Mouse (Mus musculus) liver, embryonic 11.5 days (tissue): ENCODE data around the gene Slc9a9. TPM values are rescaled to one million over a fixed set of nuclear protein-coding genes. Genes with fewer than 3 reads are reported as not detected.

Experiments
- ATAC-seq: fragments of 200-750 bp; cut with Nextera tagmentation; replicated peaks from 2 replicates; pipeline ENCODE4 v1.8.0; 2017; ENCODE audit warnings: moderate number of reproducible peaks, mild to moderate bottlenecking, moderate TSS enrichment, moderate library complexity; ENCODE audit not compliant: low FRiP score
- DNase-seq: peaks from one replicate; pipeline ENCODE4 v3.0.0-alpha.2; 2017; ENCODE audit warnings: low spot score
- H3K27ac ChIP-seq: fragments of 300-500 bp; sonication (generic); 2 replicates; pipeline ENCODE4 v1.5.1; 2014; ENCODE audit warnings: mild to moderate bottlenecking, low read depth, low read length, control low read depth
- H3K27me3 ChIP-seq: fragments of 300-500 bp; sonication (generic); replicated peaks from 2 replicates; pipeline ENCODE4 v1.6.1; 2014; ENCODE audit warnings: low read length, mixed read lengths; ENCODE audit not compliant: control insufficient read depth, insufficient read depth
- H3K36me3 ChIP-seq: fragments of 300-500 bp; sonication (generic); 2 replicates; pipeline ENCODE4 v1.6.1; 2014; ENCODE audit warnings: mild to moderate bottlenecking, low read length, moderate library complexity, mixed read lengths; ENCODE audit not compliant: control insufficient read depth, insufficient read depth
- H3K4me1 ChIP-seq: fragments of 300-500 bp; sonication (generic); replicated peaks from 2 replicates; pipeline ENCODE4 v1.6.1; 2014; ENCODE audit warnings: low read length, mixed read lengths; ENCODE audit not compliant: control insufficient read depth, insufficient read depth
- H3K4me2 ChIP-seq: fragments of 300-500 bp; sonication (generic); 2 replicates; pipeline ENCODE4 v1.6.1; 2014; ENCODE audit warnings: mild to moderate bottlenecking, control low read depth, moderate library complexity
- H3K4me3 ChIP-seq: fragments of 300-500 bp; sonication (generic); 2 replicates; pipeline ENCODE4 v1.5.1; 2014; ENCODE audit warnings: low read depth, low read length, control low read depth
- H3K9ac ChIP-seq: fragments of 300-500 bp; sonication (generic); 2 replicates; pipeline ENCODE4 v1.6.1; 2014; ENCODE audit warnings: low read depth, low read length, control low read depth
- H3K9me3 ChIP-seq: fragments of 300-500 bp; sonication (generic); 2 replicates; pipeline ENCODE4 v1.6.1; 2016; ENCODE audit warnings: low read length, inconsistent platforms, mixed read lengths; ENCODE audit not compliant: control insufficient read depth
- WGBS: fragments of 180-500 bp; shearing (Covaris S2); extraction: QIAGEN DNeasy Blood & Tissue Kit; methylation state at CpG from one replicate; pipeline ENCODE4 v1.1.7; 2014; 5-methylcytosine and 5-hydroxymethylcytosine counted together
- polyA plus RNA-seq: library from polyadenylated mRNA; unstranded; fragments of >200 nt; fragmentation: Nextera tagmentation; extraction: Ambion mirVana; gene quantifications from 2 replicates; pipeline ENCODE4 v1.2.1, GENCODE M21; 2014

Gene Slc9a9
- polyA plus RNA-seq, 1 experiment from 2014 or later, result 1.9 TPM

- H3K9me3 ChIP-seq, result no peaks in the 10 kb centered on the region
- ATAC-seq (no peak), DNase-seq (no peak)
- no peak overlapping the region for H3K4me2 ChIP-seq
- no peaks in the 10 kb centered on the region for H3K27me3 ChIP-seq
- H3K36me3 ChIP-seq, result no peaks in the 10 kb centered on the region
- no peak overlapping the region for H3K4me3 ChIP-seq
- no peak overlapping the region for H3K27ac ChIP-seq
- H3K9ac ChIP-seq, result no peak overlapping the region
- H3K4me1 ChIP-seq, result no peaks in the 10 kb centered on the region
Measured at GRCm38 (mm10) chr9:94803073-94803472, 133.4 kb downstream of the Slc9a9 start.

DNA sequence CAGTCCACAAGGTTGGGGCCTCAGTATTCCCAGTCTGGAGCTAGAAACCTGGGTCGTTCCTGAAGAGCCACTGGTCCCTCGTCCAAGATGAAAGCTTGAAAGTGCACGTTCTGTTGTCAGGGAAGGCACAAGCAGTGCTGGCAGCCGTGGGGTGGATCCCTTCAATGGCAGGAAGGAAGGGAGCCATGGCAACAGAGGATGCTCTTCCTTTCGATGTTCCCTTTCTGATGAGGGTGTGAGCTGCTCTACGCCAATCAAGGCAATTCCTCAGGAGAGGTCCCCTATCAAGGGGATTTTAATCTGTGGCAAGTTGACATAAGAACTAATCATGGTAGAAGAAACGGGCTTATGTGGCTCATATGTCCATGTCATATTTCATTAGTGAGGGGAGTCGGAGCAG lies 135.8 kb downstream of the Slc9a9 start:
- Histone ChIP-seq H3K36me3 (no peaks in the 10 kb centered on the region), H3K9ac (no peak overlapping the region), H3K9me3 (no peaks in the 10 kb centered on the region), H3K27me3 (no peaks in the 10 kb centered on the region), H3K4me3 (no peak overlapping the region), H3K4me1 (no peaks in the 10 kb centered on the region), H3K4me2 (no peak overlapping the region), H3K27ac (no peak overlapping the region)
- ATAC-seq (no peak), DNase-seq (no peak)
- WGBS, result 56% methylated on average over 8 of the region's 8 CpGs

DNA sequence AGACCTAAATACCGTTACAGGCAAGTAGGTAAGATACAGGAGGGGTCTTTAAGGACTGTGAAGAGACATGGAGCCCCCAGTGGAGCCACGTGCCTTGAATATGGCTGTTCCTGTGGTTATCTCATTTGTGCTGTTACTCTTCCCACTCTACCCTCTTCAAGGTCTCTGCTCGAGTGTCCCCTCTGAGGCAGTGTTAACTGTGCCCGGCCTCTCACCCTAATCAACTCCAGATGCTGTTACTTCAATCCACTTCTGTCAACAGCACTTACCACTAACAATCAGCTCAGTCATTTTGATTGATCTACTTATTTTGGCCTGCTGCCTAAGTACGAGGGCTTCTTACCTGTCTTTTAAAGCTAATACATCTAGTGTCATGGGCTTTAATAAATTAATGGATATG lies 145.8 kb downstream of the Slc9a9 start:
- Histone ChIP-seq H3K4me1 (no peaks in the 10 kb centered on the region), H3K27me3 (no peaks in the 10 kb centered on the region), H3K9me3 (no peaks in the 10 kb centered on the region), H3K4me3 (no peak overlapping the region), H3K36me3 (no peaks in the 10 kb centered on the region), H3K27ac (no peak overlapping the region), H3K9ac (no peak overlapping the region), H3K4me2 (no peak overlapping the region)
- 51% methylated on average over 5 of the region's 5 CpGs for WGBS
- DNase-seq, result no peak
- no peak for ATAC-seq

GRCm38 (mm10) chr9:94821268-94821667 lies 151.6 kb downstream of the Slc9a9 start:
- WGBS, result 67% methylated on average over 1 of the region's 1 CpGs
- no peak overlapping the region for H3K4me2 ChIP-seq
- no peak overlapping the region for H3K27ac ChIP-seq
- no peak overlapping the region for H3K4me3 ChIP-seq
- H3K9me3 ChIP-seq, result no peaks in the 10 kb centered on the region
- H3K36me3 ChIP-seq, result no peaks in the 10 kb centered on the region
- H3K27me3 ChIP-seq, result no peaks in the 10 kb centered on the region
- H3K4me1 ChIP-seq, result no peaks in the 10 kb centered on the region
- H3K9ac ChIP-seq, result no peak overlapping the region
- no peak for ATAC-seq
- DNase-seq, result no peak

DNA sequence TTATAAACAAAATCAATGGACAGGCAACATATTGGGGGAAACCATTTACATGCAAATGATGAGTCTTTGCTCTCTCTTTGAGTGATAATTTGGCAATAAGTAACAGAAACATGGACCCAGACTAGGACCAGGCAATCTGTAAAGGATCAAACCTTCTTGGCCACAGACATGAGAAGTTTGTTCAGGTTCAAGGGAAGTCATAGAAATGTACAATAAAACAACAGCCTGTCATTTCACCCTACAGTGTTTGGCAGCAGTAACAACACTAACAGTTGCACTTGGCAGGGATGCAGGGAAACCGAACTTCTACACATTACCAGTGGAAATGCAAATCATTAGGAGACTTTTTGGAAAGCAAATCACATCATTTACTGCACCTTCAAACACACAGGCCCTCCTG lies 164.1 kb downstream of the Slc9a9 start:
- DNase-seq, result no peak
- 86% methylated on average over 1 of the region's 1 CpGs for WGBS
- H3K27me3 ChIP-seq, result no peaks in the 10 kb centered on the region

GRCm38 (mm10) chr9:94837384-94837783 lies 167.7 kb downstream of the Slc9a9 start:
- 90% methylated on average over 15 of the region's 15 CpGs for WGBS
- ATAC-seq, result no peak; the same call in 1 of the 2 replicates

More for the DNA sequence above, 164.1 kb downstream of the Slc9a9 start:
- no peak for ATAC-seq
- Histone ChIP-seq H3K36me3 (no peaks in the 10 kb centered on the region), H3K9ac (no peak overlapping the region), H3K4me1 (no peaks in the 10 kb centered on the region), H3K9me3 (no peaks in the 10 kb centered on the region), H3K4me3 (no peak overlapping the region), H3K27ac (no peak overlapping the region), H3K4me2 (no peak overlapping the region)

GRCm38 (mm10) chr9:94838479-94839031 lies 168.8 kb downstream of the Slc9a9 start:
- no peak for DNase-seq
- Histone ChIP-seq H3K4me1 (no peaks in the 10 kb centered on the region), H3K36me3 (no peaks in the 10 kb centered on the region), H3K4me2 (no peak overlapping the region), H3K27ac (no peak overlapping the region), H3K9me3 (no peaks in the 10 kb centered on the region), H3K4me3 (no peak overlapping the region), H3K27me3 (no peaks in the 10 kb centered on the region), H3K9ac (no peak overlapping the region)
- 80% methylated on average over 8 of the region's 8 CpGs for WGBS
- no peak for ATAC-seq

More at GRCm38 (mm10) chr9:94837384-94837783, 167.7 kb downstream of the Slc9a9 start:
- Histone ChIP-seq H3K4me2 (no peak overlapping the region), H3K27ac (no peak overlapping the region), H3K4me1 (no peaks in the 10 kb centered on the region), H3K4me3 (no peak overlapping the region), H3K9ac (no peak overlapping the region), H3K9me3 (no peaks in the 10 kb centered on the region), H3K36me3 (no peaks in the 10 kb centered on the region), H3K27me3 (no peaks in the 10 kb centered on the region)
- DNase-seq, result no peak

- no peak for DNase-seq
- H3K27ac ChIP-seq, result no peak overlapping the region
- 86% methylated on average over 11 of the region's 11 CpGs for WGBS
- H3K27me3 ChIP-seq, result no peaks in the 10 kb centered on the region
- H3K4me1 ChIP-seq, result no peaks in the 10 kb centered on the region
- H3K4me3 ChIP-seq, result no peak overlapping the region
- H3K4me2 ChIP-seq, result no peak overlapping the region
- H3K36me3 ChIP-seq, result no peaks in the 10 kb centered on the region
- no peak for ATAC-seq
- H3K9me3 ChIP-seq, result no peaks in the 10 kb centered on the region
- H3K9ac ChIP-seq, result no peak overlapping the region
Measured at GRCm38 (mm10) chr9:94839204-94839603, 169.5 kb downstream of the Slc9a9 start.

DNA sequence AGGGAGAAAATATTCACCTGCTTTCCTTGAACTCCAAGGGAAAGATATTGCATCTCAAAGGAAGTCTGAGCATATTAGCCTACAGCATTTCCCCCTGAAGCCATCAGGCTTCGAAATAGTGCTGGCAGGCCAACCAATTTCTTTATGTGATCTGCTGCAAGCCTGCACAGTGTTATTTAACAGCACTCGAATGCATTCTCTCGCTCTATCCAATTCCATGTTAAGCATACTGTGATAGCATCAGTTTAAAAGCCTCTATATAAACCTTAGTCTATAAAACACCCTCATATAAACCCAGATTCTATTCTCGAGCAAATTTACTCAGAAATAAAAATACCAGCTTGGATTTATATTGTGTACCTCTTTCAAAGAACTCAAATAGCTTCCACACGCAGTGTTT lies 170.7 kb downstream of the Slc9a9 start:
- no peak overlapping the region for H3K27ac ChIP-seq

More for the DNA sequence above, 170.7 kb downstream of the Slc9a9 start:
- H3K4me3 ChIP-seq, result no peak overlapping the region
- no peaks in the 10 kb centered on the region for H3K4me1 ChIP-seq
- DNase-seq, result no peak
- WGBS, result 77% methylated on average over 5 of the region's 5 CpGs
- no peaks in the 10 kb centered on the region for H3K27me3 ChIP-seq
- H3K9me3 ChIP-seq, result no peaks in the 10 kb centered on the region
- H3K9ac ChIP-seq, result no peak overlapping the region
- no peaks in the 10 kb centered on the region for H3K36me3 ChIP-seq
- ATAC-seq, result no peak
- no peak overlapping the region for H3K4me2 ChIP-seq
